Mouse (Mus musculus) heart, embryonic 11.5 days (tissue): ENCODE measurements at regions not wholly inside any gene's neighbourhood (a gene's known extent, or its start where the extent isn't known, plus 50 kb on each side); places are given as distances from the start of the nearest gene placed in this dataset.

Source experiments
- ATAC-seq: fragments of 200-750 bp; cut with Nextera tagmentation; replicated peaks from 2 replicates; pipeline ENCODE4 v1.8.0; 2017; ENCODE audit warnings: moderate library complexity; ENCODE audit not compliant: insufficient number of reproducible peaks, low FRiP score, low TSS enrichment
- H3K27ac ChIP-seq: fragments of 300-500 bp; sonication (generic); 2 replicates; pipeline ENCODE4 v1.5.1; 2014; ENCODE audit warnings: mild to moderate bottlenecking, low read depth, low read length
- H3K27me3 ChIP-seq: fragments of 300-500 bp; sonication (generic); 2 replicates; pipeline ENCODE4 v1.6.1; 2014; ENCODE audit warnings: mild to moderate bottlenecking, low read length, mixed read lengths; ENCODE audit not compliant: control insufficient read depth, insufficient read depth
- H3K36me3 ChIP-seq: fragments of 300-500 bp; sonication (generic); 2 replicates; pipeline ENCODE4 v1.6.1; 2014; ENCODE audit warnings: mild to moderate bottlenecking, low read length, moderate library complexity, mixed read lengths; ENCODE audit not compliant: control insufficient read depth, insufficient read depth
- H3K4me1 ChIP-seq: fragments of 300-500 bp; sonication (generic); 2 replicates; pipeline ENCODE4 v1.6.1; 2014; ENCODE audit warnings: low read length; ENCODE audit not compliant: control insufficient read depth, insufficient read depth
- H3K4me2 ChIP-seq: fragments of 300-500 bp; sonication (generic); 2 replicates; pipeline ENCODE4 v1.6.1; 2014; ENCODE audit warnings: mild to moderate bottlenecking, moderate library complexity
- H3K4me3 ChIP-seq: fragments of 300-500 bp; sonication (generic); 2 replicates; pipeline ENCODE4 v1.5.1; 2014; ENCODE audit warnings: low read depth, low read length
- H3K9ac ChIP-seq: fragments of 300-500 bp; sonication (generic); 2 replicates; pipeline ENCODE4 v1.6.1; 2014; ENCODE audit warnings: mild to moderate bottlenecking, low read depth, low read length, moderate library complexity
- H3K9me3 ChIP-seq: fragments of 300-500 bp; sonication (generic); replicated peaks from 2 replicates; pipeline ENCODE4 v1.6.1; 2016; ENCODE audit warnings: low read length; ENCODE audit not compliant: control insufficient read depth
- WGBS: fragments of 180-500 bp; shearing (Covaris S2); extraction: QIAGEN DNeasy Blood & Tissue Kit; methylation state at CpG from one replicate; pipeline ENCODE4 v1.1.7; 2014; ENCODE audit not compliant: insufficient replicate concordance; 5-methylcytosine and 5-hydroxymethylcytosine counted together

DNA sequence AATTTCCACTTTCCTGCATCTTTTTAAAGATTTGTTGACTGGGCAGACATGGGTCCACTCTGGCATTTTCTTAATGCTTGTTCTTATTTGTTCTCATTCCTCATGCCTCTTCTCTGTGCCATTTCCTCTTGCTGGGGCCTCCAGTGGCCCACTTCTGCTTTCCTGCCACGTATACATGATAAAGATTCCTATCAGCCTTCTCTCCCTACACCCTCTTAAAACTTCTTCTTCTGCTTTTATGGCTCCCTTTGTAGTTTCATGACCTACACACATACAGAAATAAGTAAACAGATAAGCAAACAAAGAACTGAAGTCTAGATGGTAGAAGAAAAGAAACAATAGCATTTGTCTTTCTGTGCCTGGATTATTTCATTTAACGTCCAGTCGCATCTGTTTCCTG lies 110.9 kb upstream of the Tab2 start:
- no peak overlapping the region for H3K9ac ChIP-seq
- H3K4me2 ChIP-seq: no peak overlapping the region
- no peaks in the 10 kb centered on the region for H3K27me3 ChIP-seq
- ATAC-seq: no peak
- H3K36me3 ChIP-seq: no peaks in the 10 kb centered on the region
- no peaks in the 10 kb centered on the region for H3K4me1 ChIP-seq
- no peak overlapping the region for H3K4me3 ChIP-seq
- no peaks in the 10 kb centered on the region for H3K9me3 ChIP-seq
- WGBS: 66% methylated on average over 3 of the region's 3 CpGs
- H3K27ac ChIP-seq: no peak overlapping the region

DNA sequence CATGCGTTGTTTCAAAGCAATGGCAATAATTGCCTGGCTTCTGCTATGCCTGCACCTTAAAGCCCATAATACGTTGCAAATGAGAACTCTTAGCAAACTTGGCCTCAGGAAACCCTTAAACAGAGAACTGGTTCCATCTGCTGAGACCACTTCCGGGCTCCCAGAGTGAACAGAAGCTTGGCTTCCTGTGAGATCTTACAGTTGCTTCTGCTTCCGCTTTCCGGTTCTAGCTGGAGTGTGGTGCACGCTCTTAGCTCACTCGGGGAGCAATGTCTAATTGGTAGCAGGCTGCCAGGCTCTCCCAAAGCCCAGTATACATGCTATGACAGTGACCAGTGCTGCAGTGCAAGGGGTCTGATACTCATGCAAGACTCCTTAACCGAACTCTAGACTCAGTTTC lies 109.7 kb upstream of the Tab2 start:
- no peaks in the 10 kb centered on the region for H3K27me3 ChIP-seq
- H3K9me3 ChIP-seq: no peaks in the 10 kb centered on the region
- WGBS: 77% methylated on average over 8 of the region's 8 CpGs
- no peak overlapping the region for H3K4me3 ChIP-seq
- ATAC-seq: no peak
- no peaks in the 10 kb centered on the region for H3K4me1 ChIP-seq
- no peak overlapping the region for H3K27ac ChIP-seq
- H3K36me3 ChIP-seq: no peaks in the 10 kb centered on the region
- H3K9ac ChIP-seq: no peak overlapping the region
- H3K4me2 ChIP-seq: no peak overlapping the region

DNA sequence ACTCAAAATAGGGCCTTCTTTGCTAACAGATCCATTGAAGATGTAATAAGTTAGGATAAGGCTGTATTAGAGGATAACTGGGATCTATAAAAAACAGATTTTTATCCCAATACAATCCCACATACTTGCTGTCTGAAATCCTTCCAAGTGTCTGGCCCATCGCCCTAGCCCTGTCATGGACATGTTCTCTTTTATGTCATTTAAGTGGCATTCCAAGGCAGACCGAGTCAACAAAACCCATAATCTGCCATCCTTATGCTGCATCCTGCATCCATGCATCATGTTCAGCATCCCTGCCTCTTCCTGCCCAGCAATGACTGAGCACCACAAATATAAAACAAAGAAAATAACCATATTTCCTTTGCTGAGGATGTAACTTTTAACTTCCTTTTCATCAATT lies 108.3 kb upstream of the Tab2 start:
- no peak overlapping the region for H3K4me2 ChIP-seq
- no peaks in the 10 kb centered on the region for H3K36me3 ChIP-seq
- H3K4me3 ChIP-seq: no peak overlapping the region
- H3K4me1 ChIP-seq: no peaks in the 10 kb centered on the region
- no peak overlapping the region for H3K9ac ChIP-seq
- H3K27me3 ChIP-seq: no peaks in the 10 kb centered on the region
- no peak overlapping the region for H3K27ac ChIP-seq
- no peak for ATAC-seq
- WGBS: 85% methylated on average over 2 of the region's 2 CpGs
- no peaks in the 10 kb centered on the region for H3K9me3 ChIP-seq

DNA sequence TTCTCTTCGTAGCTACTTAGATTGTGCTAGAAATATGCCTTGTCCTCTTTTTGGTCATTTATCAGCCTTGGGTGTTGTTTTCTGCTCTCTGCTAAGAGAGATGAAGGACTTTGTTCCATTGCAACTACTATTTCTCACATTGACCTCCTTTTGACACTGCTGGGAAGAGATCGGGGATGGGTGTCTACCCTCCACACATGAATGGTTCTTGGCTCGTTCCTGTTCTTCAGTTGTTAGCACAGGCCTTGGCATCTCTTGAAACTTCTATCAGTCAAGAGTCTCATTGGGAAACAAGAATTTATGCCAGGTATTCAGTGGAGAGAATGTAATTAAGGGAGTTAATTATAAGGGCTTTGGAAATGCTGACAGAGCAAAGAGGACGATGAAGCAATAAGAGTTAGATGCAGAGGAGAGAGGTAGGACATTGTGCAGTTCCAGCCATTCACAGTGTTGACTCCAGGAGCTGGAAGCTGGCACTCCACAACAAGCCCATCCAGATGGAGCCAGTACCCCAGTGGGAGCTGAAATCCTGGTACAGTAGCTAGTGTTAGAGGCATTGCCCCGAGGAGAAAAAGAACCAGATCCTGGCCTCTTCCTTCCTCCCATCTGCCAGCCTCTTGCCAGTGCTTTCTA lies 107.5 kb upstream of the Tab2 start:
- no peaks in the 10 kb centered on the region for H3K9me3 ChIP-seq
- no peak overlapping the region for H3K4me2 ChIP-seq
- 80% methylated on average over 5 of the region's 5 CpGs for WGBS
- no peak overlapping the region for H3K9ac ChIP-seq
- H3K27ac ChIP-seq: no peak overlapping the region
- no peaks in the 10 kb centered on the region for H3K27me3 ChIP-seq
- H3K36me3 ChIP-seq: no peaks in the 10 kb centered on the region
- ATAC-seq: no peak
- no peaks in the 10 kb centered on the region for H3K4me1 ChIP-seq
- H3K4me3 ChIP-seq: no peak overlapping the region

DNA sequence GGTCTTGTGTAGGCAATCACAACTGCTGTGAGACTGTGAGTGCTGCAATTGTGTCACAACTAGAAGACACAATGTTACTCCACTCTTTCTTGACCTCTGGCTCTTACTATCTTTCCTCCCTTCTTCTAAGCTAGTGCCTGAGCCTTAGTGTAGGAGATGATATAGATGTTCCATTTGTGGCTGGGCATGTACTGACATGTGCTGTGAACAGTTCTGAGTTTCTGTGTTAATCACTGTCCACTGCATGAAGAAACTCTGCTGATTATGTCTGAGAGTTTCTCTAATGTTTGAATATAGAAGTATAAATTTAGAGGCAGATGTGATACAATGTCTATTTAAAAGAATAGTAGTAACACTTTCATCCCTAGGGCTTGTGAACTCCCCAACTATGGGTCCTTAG lies 105.0 kb upstream of the Tab2 start:
- Histone ChIP-seq H3K4me1 (no peaks in the 10 kb centered on the region), H3K36me3 (no peaks in the 10 kb centered on the region), H3K27ac (no peak overlapping the region), H3K4me3 (no peak overlapping the region), H3K9me3 (no peaks in the 10 kb centered on the region), H3K27me3 (no peaks in the 10 kb centered on the region), H3K9ac (no peak overlapping the region), H3K4me2 (no peak overlapping the region)
- ATAC-seq: no peak

DNA sequence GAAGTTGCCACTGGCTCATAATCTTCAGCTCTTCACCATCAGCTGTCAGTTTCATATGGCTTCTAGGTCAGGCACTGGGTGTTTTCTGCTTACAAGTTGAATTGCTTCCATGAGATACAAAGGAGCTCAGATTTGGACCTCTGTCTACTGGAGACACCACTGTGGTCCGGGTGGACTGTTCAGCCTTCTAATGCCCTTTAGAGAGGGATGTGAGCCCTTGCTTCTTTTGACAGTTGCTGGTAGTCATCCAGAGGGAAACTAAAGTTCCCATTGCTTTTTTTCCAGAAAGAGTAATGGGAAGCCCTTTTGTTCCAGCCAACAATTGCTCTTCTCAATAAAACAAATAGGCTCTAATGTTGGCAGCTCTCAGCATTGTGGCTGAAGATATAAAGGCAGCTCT lies 103.7 kb upstream of the Tab2 start:
- 71% methylated on average over 1 of the region's 1 CpGs for WGBS
- H3K4me2 ChIP-seq: no peak overlapping the region
- H3K9me3 ChIP-seq: no peaks in the 10 kb centered on the region

DNA sequence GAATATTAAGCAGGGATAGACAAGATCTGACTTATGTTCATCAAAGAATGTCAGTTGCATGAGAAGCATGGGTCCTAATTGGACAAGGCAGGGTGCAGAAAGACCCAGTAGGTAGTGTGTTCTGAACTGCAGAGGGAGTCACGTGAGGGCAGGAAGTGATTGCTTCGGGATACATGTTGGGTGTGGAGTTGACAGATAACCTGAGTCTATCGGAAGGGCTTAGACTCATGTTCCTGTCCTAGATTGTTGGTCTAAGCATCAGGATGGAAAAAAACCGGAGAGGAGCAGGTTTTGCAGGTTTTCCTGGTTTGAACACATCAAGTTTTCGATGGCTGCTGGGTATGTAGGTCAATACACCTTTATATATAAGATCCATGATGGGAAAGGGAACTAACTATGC lies 101.8 kb upstream of the Tab2 start:
- 67% methylated on average over 5 of the region's 5 CpGs for WGBS

More for the DNA sequence above, 103.7 kb upstream of the Tab2 start:
- H3K9ac ChIP-seq: no peak overlapping the region
- no peaks in the 10 kb centered on the region for H3K27me3 ChIP-seq
- no peak overlapping the region for H3K4me3 ChIP-seq
- H3K36me3 ChIP-seq: no peaks in the 10 kb centered on the region
- no peak for ATAC-seq
- no peaks in the 10 kb centered on the region for H3K4me1 ChIP-seq
- H3K27ac ChIP-seq: no peak overlapping the region

DNA sequence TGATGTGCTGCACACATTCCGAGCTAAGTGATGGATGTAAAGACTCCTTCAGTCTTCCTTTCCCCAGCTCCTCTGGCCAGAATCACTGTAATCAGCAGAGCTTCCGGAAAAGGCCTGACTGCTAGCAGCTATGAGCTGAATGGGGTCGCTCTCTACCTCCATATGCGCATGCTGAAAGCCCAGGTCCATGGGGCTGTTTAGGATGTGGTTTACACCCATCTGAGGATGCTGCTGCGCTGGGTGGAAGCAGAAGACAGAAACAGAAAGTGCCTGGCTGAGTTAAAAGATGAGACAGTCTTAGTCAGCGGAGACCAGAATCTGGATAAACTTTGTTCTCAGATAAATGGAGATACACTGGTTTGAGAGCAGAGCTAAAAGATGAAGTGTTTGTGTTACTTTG lies 99.3 kb upstream of the Tab2 start:
- Histone ChIP-seq H3K27me3 (no peaks in the 10 kb centered on the region), H3K9ac (no peak overlapping the region), H3K4me2 (no peak overlapping the region), H3K36me3 (no peaks in the 10 kb centered on the region), H3K9me3 (no peaks in the 10 kb centered on the region), H3K4me1 (no peaks in the 10 kb centered on the region), H3K27ac (no peak overlapping the region), H3K4me3 (no peak overlapping the region)
- ATAC-seq: no peak
- WGBS: 58% methylated on average over 6 of the region's 6 CpGs

More for the DNA sequence above, 101.8 kb upstream of the Tab2 start:
- no peak for ATAC-seq
- no peaks in the 10 kb centered on the region for H3K36me3 ChIP-seq
- no peaks in the 10 kb centered on the region for H3K27me3 ChIP-seq
- H3K4me1 ChIP-seq: no peaks in the 10 kb centered on the region
- no peak overlapping the region for H3K4me2 ChIP-seq
- no peaks in the 10 kb centered on the region for H3K9me3 ChIP-seq
- no peak overlapping the region for H3K27ac ChIP-seq
- no peak overlapping the region for H3K4me3 ChIP-seq
- H3K9ac ChIP-seq: no peak overlapping the region

DNA sequence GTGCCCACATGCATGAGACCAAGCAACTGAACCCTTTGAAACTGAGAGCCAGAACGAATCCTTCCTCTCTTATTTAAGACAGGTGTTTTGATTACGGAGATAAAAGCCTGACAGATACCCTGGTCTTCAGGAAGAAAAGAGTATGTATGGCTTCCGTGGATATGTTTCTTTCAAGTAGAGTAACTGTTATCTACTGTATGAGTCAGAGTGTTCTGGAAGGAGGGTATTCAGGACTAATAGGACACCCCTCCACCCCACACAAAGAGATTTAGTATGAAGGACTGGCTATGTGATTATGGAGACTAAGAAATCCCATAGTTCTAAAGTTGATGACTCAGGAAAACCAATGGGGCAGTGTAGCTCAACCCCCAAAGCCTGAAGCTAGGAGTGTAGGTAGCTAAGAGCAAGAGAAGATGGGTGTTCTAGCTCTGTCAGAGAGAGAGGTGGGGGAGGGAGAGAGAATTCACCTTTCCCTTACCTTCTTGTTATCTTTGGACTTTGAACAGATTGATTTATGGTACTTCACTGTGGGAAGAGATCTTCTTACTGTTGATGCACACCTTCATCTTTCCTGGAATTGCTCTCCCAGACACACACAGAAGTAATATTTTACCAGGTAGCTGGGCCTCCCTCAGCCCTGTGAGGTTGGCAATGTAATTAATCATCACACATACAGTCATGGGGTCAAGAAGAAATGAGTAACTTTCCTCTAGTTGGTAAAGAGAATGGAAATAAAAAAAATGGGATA lies 87.6 kb upstream of the Tab2 start:
- Histone ChIP-seq H3K9ac (no peak overlapping the region), H3K9me3 (no peaks in the 10 kb centered on the region; the same call in 1 of the 2 replicates), H3K4me3 (no peak overlapping the region), H3K27ac (no peak overlapping the region), H3K4me1 (0 out of 2 replicates have a peak, but pooled peaks cover 2% of the 10 kb centered on the region), H3K27me3 (no peaks in the 10 kb centered on the region), H3K36me3 (no peaks in the 10 kb centered on the region), H3K4me2 (no peak overlapping the region)
- 81% methylated on average over 3 of the region's 3 CpGs for WGBS
- ATAC-seq: no peak
